Mouse (Mus musculus): ENCODE results near the gene Serpinf2.
"Not testable (repeated sequence)": the region's sequence is repeated elsewhere in the genome, so short reads cannot be mapped to it uniquely, and the experiment has no call there.

Gene Serpinf2

GRCm38 (mm10) chr11:75459751-75460102 is 20.3 kb upstream of the Serpinf2 start:
- DNase-seq (ENCODE audit: extremely low read depth, low read depth, low spot score): no peak

GRCm38 (mm10) chr11:75459141-75459711 is 19.8 kb upstream of the Serpinf2 start:
- no peak for DNase-seq (ENCODE audit: extremely low read depth, low read depth, low spot score)

- no peak for DNase-seq (ENCODE audit: extremely low read depth, low read depth, low spot score)
Measured at GRCm38 (mm10) chr11:75458628-75459041, 19.2 kb upstream of the Serpinf2 start.

- DNase-seq (ENCODE audit: extremely low read depth, low read depth, low spot score): no peak
Measured at GRCm38 (mm10) chr11:75458169-75458568, 18.8 kb upstream of the Serpinf2 start.

- DNase-seq (ENCODE audit: extremely low read depth, low read depth, low spot score): no peak
Measured at GRCm38 (mm10) chr11:75456440-75456871, 17.1 kb upstream of the Serpinf2 start.

- DNase-seq (ENCODE audit: extremely low read depth, low read depth, low spot score): not testable (repeated sequence)
Measured at GRCm38 (mm10) chr11:75455971-75456370, 16.6 kb upstream of the Serpinf2 start.

GRCm38 (mm10) chr11:75455041-75455736 is 15.8 kb upstream of the Serpinf2 start:
- no peak for DNase-seq (ENCODE audit: extremely low read depth, low read depth, low spot score)

GRCm38 (mm10) chr11:75453991-75454930 is 14.9 kb upstream of the Serpinf2 start, which contains the start of gene Wdr81:
Wdr81 (minus strand) TSS chr11:75454717.
- no peak for DNase-seq (ENCODE audit: extremely low read depth, low read depth, low spot score)

GRCm38 (mm10) chr11:75452812-75453557 is 13.6 kb upstream of the Serpinf2 start:
- no peak for DNase-seq (ENCODE audit: extremely low read depth, low read depth, low spot score)

GRCm38 (mm10) chr11:75452081-75452480 is 12.7 kb upstream of the Serpinf2 start:
- no peak for DNase-seq (ENCODE audit: extremely low read depth, low read depth, low spot score)

GRCm38 (mm10) chr11:75450936-75451335 is 11.5 kb upstream of the Serpinf2 start:
- no peak for DNase-seq (ENCODE audit: extremely low read depth, low read depth, low spot score)

GRCm38 (mm10) chr11:75450304-75450908 is 11.0 kb upstream of the Serpinf2 start:
- no peak for DNase-seq (ENCODE audit: extremely low read depth, low read depth, low spot score)

GRCm38 (mm10) chr11:75449695-75450094 is 10.3 kb upstream of the Serpinf2 start:
- DNase-seq (ENCODE audit: extremely low read depth, low read depth, low spot score): no peak

GRCm38 (mm10) chr11:75448575-75448974 is 9.2 kb upstream of the Serpinf2 start:
- no peak for DNase-seq (ENCODE audit: extremely low read depth, low read depth, low spot score)

GRCm38 (mm10) chr11:75443711-75444110 is 4.3 kb upstream of the Serpinf2 start:
- DNase-seq (ENCODE audit: extremely low read depth, low read depth, low spot score): no peak

GRCm38 (mm10) chr11:75441601-75442000 is 2.2 kb upstream of the Serpinf2 start:
- no peak for DNase-seq (ENCODE audit: extremely low read depth, low read depth, low spot score)

GRCm38 (mm10) chr11:75441034-75441433 is 1.6 kb upstream of the Serpinf2 start:
- DNase-seq (ENCODE audit: extremely low read depth, low read depth, low spot score): no peak

GRCm38 (mm10) chr11:75439951-75440350 is 560 bp upstream of the Serpinf2 start:
- DNase-seq (ENCODE audit: extremely low read depth, low read depth, low spot score): no peak

GRCm38 (mm10) chr11:75438804-75439203 is 587 bp downstream of the Serpinf2 start:
- no peak for DNase-seq (ENCODE audit: extremely low read depth, low read depth, low spot score)

GRCm38 (mm10) chr11:75438194-75438593 is 1.2 kb downstream of the Serpinf2 start:
- DNase-seq (ENCODE audit: extremely low read depth, low read depth, low spot score): no peak
